Mouse (Mus musculus) ES-Bruce4 (cell line): ENCODE measurements at regions not wholly inside any gene's neighbourhood (a gene's known extent, or its start where the extent isn't known, plus 50 kb on each side); places are given as distances from the start of the nearest gene placed in this dataset.

ENCODE experiments used
- CTCF ChIP-seq: IDR thresholded peaks from one replicate; pipeline ENCODE4 v1.8.1; 2011; ENCODE audit warnings: low read depth, low read length
- POLR2A ChIP-seq: IDR thresholded peaks from one replicate; pipeline ENCODE4 v1.8.1; 2011; ENCODE audit warnings: low read length; ENCODE audit not compliant: insufficient read depth

- TF ChIP-seq POLR2A, result no peak
- peak; percentile 49 for TF ChIP-seq CTCF
Observed at GRCm38 (mm10) chr13:84347914-84348700, 126.0 kb downstream of the Tmem161b start.
